Mouse (Mus musculus): Measurements from ENCODE around the gene Fam171a1. TPM values are rescaled to one million over a fixed set of nuclear protein-coding genes. Genes with fewer than 3 reads are reported as not detected.

Gene Fam171a1
- polyA plus RNA-seq, 1 experiment from 2014 or later = 39.6 TPM

DNA sequence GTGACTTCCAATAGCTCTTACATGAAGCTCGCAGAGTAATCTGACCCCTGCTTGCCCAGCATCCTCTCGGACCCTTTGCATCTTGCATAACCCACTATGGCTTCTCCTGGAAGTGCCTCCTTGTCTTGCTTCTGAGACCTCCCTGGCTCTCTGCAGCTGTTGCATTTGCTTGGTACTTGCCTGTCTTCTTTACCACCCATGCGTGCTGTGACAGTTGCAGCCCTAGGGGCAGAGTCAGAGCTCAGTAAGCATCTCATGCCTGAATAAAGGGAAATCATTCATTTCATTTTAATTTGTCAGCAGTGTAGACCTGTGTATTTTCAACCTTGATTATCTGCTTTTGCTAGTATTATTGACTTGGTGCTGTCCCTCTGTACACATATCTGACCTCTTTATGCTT is 62.7 kb downstream of the Fam171a1 start:
- peaks cover 14% of the 10 kb centered on the region; the same call in 1 of the 2 replicates for H3K4me1 ChIP-seq (ENCODE audit: insufficient read depth, low read depth, low read length)

DNA sequence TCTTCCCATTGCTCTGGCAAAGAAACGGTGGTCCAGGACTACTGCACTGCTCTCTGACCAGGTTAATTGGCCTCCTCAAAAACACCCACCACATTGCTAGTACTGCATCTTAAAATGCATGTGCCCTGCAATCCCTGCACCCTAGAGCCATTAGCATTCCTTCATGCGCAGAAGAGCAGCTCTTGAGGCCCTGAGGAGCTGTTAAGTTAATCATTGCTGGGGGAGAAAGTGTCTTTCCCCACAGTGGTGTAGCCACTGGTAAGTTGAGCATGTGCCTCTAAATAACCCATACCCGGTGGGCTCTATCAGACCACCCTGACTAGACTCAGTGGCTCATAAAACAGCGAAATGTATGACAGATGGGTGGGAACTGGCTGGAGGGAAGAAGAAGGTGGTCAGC is 66.5 kb downstream of the Fam171a1 start:
- Histone ChIP-seq H3K9ac (replicated peaks; ENCODE audit: low read depth) (no peak overlapping the region), H3K27me3 (replicated peaks; ENCODE audit: insufficient read depth, low read length) (no peaks in the 10 kb centered on the region), H3K4me3 (ENCODE audit: low read depth, low read length) (no peak overlapping the region), H3K27ac (ENCODE audit: low read length) (no peak overlapping the region), H3K4me2 (replicated peaks; ENCODE audit: low read depth, low read length) (no peak overlapping the region), H3K9me3 (ENCODE audit: low read length) (no peaks in the 10 kb centered on the region), H3K4me1 (ENCODE audit: insufficient read depth, low read depth, low read length) (peaks cover 7% of the 10 kb centered on the region; the same call in 1 of the 2 replicates), H3K36me3 (ENCODE audit: insufficient read depth, low read length) (no peaks in the 10 kb centered on the region)
- 61% methylated on average over 4 of the region's 4 CpGs for WGBS
- ATAC-seq = peak; percentile 46
- TF ChIP-seq CTCF (IDR thresholded peaks at IDR 0.05) (no peak), EP300 (IDR thresholded peaks at IDR 0.05) (no peak)
- DNase-seq (ENCODE audit: low spot score) = no peak

More for the DNA sequence above, 62.7 kb downstream of the Fam171a1 start:
- no peak for TF ChIP-seq EP300 (IDR thresholded peaks at IDR 0.05)
- TF ChIP-seq CTCF (IDR thresholded peaks at IDR 0.05) = no peak
- H3K4me2 ChIP-seq (replicated peaks; ENCODE audit: low read depth, low read length) = no peak overlapping the region
- no peak overlapping the region for H3K27ac ChIP-seq (ENCODE audit: low read length)
- H3K9ac ChIP-seq (replicated peaks; ENCODE audit: low read depth) = no peak overlapping the region
- DNase-seq (ENCODE audit: low spot score) (no peak), ATAC-seq (no peak)
- H3K4me3 ChIP-seq (ENCODE audit: low read depth, low read length) = no peak overlapping the region
- H3K36me3 ChIP-seq (ENCODE audit: insufficient read depth, low read length) = no peaks in the 10 kb centered on the region
- H3K9me3 ChIP-seq (ENCODE audit: low read length) = no peaks in the 10 kb centered on the region
- H3K27me3 ChIP-seq (replicated peaks; ENCODE audit: insufficient read depth, low read length) = no peaks in the 10 kb centered on the region
- WGBS = 72% methylated on average over 3 of the region's 3 CpGs

DNA sequence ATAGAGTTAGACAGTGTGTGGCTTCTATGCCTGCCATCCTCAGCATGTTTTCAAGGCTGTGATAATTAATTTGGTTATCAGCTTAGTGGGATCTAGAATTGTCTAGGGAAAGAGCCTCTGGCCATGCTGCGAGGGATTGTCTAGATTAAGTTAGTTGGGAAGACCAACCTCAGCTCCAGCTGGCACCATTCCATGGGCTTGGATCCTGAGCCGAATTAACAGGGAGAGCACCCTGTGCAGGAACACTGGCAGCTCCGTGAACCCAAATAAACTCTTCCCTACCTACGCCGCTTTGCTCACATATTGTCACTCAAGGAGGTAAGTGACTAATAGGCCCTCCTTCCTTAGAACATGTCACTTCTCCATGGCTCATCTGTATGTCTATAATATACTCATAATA is 69.6 kb downstream of the Fam171a1 start:
- ATAC-seq (no peak), DNase-seq (ENCODE audit: low spot score) (no peak)
- Histone ChIP-seq H3K27me3 (replicated peaks; ENCODE audit: insufficient read depth, low read length) (no peaks in the 10 kb centered on the region), H3K9me3 (ENCODE audit: low read length) (no peaks in the 10 kb centered on the region), H3K9ac (replicated peaks; ENCODE audit: low read depth) (no peak overlapping the region), H3K4me3 (ENCODE audit: low read depth, low read length) (no peak overlapping the region), H3K4me1 (ENCODE audit: insufficient read depth, low read depth, low read length) (peaks cover 7% of the 10 kb centered on the region; the same call in 1 of the 2 replicates), H3K27ac (ENCODE audit: low read length) (no peak overlapping the region), H3K36me3 (ENCODE audit: insufficient read depth, low read length) (0 out of 2 replicates have a peak, but pooled peaks cover under 1% of the 10 kb centered on the region), H3K4me2 (replicated peaks; ENCODE audit: low read depth, low read length) (no peak overlapping the region)
- 81% methylated on average over 5 of the region's 5 CpGs for WGBS
- TF ChIP-seq EP300 (IDR thresholded peaks at IDR 0.05) = no peak
- no peak for TF ChIP-seq CTCF (IDR thresholded peaks at IDR 0.05)

DNA sequence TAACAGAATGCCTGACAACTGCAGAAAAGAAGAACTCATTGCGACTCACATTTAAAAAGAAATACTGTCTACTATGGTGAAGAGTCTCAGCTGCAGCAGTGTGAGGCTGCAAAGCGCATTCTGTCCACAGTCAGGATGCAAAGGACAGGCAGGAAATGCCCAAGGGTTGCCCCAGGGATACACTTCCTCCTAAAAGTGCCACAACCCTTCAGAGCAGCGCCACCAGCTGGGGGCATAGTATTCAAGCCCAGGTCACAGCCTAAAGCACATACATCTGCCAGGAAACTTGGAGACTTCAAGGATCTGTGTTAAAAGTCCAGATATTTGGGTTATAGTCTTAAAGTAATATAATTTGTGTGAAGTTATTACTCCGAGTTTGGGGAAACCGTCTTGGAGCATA is 71.3 kb downstream of the Fam171a1 start:
- H3K9me3 ChIP-seq (ENCODE audit: low read length) = no peaks in the 10 kb centered on the region
- H3K4me2 ChIP-seq (replicated peaks; ENCODE audit: low read depth, low read length) = no peak overlapping the region
- no peak overlapping the region for H3K4me3 ChIP-seq (ENCODE audit: low read depth, low read length)
- WGBS = 76% methylated on average over 5 of the region's 5 CpGs
- H3K9ac ChIP-seq (replicated peaks; ENCODE audit: low read depth) = no peak overlapping the region
- peaks cover 6% of the 10 kb centered on the region; the same call in 1 of the 2 replicates for H3K4me1 ChIP-seq (ENCODE audit: insufficient read depth, low read depth, low read length)
- peaks cover 8% of the 10 kb centered on the region; the same call in 1 of the 2 replicates for H3K36me3 ChIP-seq (ENCODE audit: insufficient read depth, low read length)
- DNase-seq (ENCODE audit: low spot score) (peak; percentile 37), ATAC-seq (no peak)
- H3K27ac ChIP-seq (ENCODE audit: low read length) = no peak overlapping the region
- TF ChIP-seq EP300 (IDR thresholded peaks at IDR 0.05) = no peak
- TF ChIP-seq CTCF (IDR thresholded peaks at IDR 0.05) = peak; percentile 68
- H3K27me3 ChIP-seq (replicated peaks; ENCODE audit: insufficient read depth, low read length) = no peaks in the 10 kb centered on the region

DNA sequence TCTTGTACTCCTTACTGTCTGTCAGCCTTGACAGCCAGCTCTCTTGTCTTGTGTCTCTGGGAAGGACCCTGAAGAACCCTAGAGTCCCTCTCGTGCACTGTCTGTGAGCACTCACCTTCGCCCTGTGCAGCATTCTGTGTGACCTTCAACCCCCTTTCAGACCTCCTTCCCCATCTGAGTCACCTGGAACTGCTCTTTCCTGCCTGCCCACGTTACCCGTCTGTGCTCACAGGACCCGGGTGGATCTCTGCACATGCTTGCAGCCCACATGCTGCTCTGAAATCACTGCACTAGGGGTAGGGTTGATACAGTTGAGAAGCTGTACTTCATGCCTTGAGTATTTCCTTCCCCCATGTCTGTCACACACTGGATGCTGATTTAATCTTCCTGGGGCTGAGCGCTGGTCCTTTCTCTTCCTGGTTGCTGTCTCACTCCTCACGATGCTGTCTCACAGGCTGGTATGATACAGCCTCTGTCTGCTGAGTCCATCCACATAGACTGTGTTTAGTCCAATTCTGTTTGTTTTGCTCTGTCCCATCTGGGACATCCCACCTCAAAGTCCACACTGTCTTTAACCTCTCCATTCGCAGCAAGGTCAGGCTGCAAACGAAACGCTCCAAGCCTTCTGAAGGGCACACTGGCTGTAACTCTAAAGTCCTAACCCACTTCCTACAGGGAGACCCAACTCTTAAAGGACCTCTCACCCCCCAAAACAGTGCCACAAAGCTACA is 74.9 kb downstream of the Fam171a1 start:
- no peak for ATAC-seq
- Histone ChIP-seq H3K9me3 (ENCODE audit: low read length) (no peaks in the 10 kb centered on the region), H3K4me1 (ENCODE audit: insufficient read depth, low read depth, low read length) (0 out of 2 replicates have a peak, but pooled peaks cover 3% of the 10 kb centered on the region), H3K9ac (replicated peaks; ENCODE audit: low read depth) (no peak overlapping the region), H3K27ac (ENCODE audit: low read length) (no peak overlapping the region), H3K36me3 (ENCODE audit: insufficient read depth, low read length) (peaks cover 14% of the 10 kb centered on the region; the same call in 1 of the 2 replicates), H3K4me2 (replicated peaks; ENCODE audit: low read depth, low read length) (no peak overlapping the region), H3K27me3 (replicated peaks; ENCODE audit: insufficient read depth, low read length) (no peaks in the 10 kb centered on the region), H3K4me3 (ENCODE audit: low read depth, low read length) (no peak overlapping the region)
- no peak for DNase-seq (ENCODE audit: low spot score)
- TF ChIP-seq CTCF (IDR thresholded peaks at IDR 0.05) = no peak
- TF ChIP-seq EP300 (IDR thresholded peaks at IDR 0.05) = no peak
- WGBS = 83% methylated on average over 10 of the region's 10 CpGs

DNA sequence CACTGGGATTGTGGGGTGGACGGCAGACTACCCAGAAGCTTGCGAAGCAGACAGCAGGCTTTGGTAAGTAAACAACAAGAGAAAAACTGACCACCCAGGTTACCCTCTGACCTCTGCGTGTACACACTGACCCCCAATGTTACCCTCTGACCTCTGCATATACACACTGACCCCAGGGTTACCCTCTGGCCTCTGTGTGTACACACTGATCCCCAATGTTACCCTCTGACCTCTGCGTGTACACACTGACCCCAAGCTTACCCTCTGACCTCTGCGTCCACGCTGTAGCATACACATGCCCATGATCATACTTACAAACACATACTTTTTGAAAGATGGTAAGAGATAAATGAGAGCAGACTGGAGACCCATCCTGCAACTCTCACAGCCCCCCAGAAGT is 77.1 kb downstream of the Fam171a1 start:
- DNase-seq (ENCODE audit: low spot score) = no peak
- 80% methylated on average over 6 of the region's 6 CpGs for WGBS
- no peak for TF ChIP-seq CTCF (IDR thresholded peaks at IDR 0.05)
- TF ChIP-seq EP300 (IDR thresholded peaks at IDR 0.05) = no peak
- ATAC-seq = no peak
- 0 out of 2 replicates have a peak, but pooled peaks cover 3% of the 10 kb centered on the region for H3K4me1 ChIP-seq (ENCODE audit: insufficient read depth, low read depth, low read length)
- no peak overlapping the region for H3K27ac ChIP-seq (ENCODE audit: low read length)
- no peaks in the 10 kb centered on the region for H3K9me3 ChIP-seq (ENCODE audit: low read length)
- H3K36me3 ChIP-seq (ENCODE audit: insufficient read depth, low read length) = peaks cover 22% of the 10 kb centered on the region; the same call in 1 of the 2 replicates
- no peaks in the 10 kb centered on the region for H3K27me3 ChIP-seq (replicated peaks; ENCODE audit: insufficient read depth, low read length)
- no peak overlapping the region for H3K4me2 ChIP-seq (replicated peaks; ENCODE audit: low read depth, low read length)
- no peak overlapping the region for H3K9ac ChIP-seq (replicated peaks; ENCODE audit: low read depth)
- H3K4me3 ChIP-seq (ENCODE audit: low read depth, low read length) = no peak overlapping the region

All from lung, postnatal 0 days (tissue).